Mouse (Mus musculus) CH12.LX (cell line): Measurements from ENCODE around the gene 9330182O14Rik. TPM values are rescaled to one million over a fixed set of nuclear protein-coding genes. Genes with fewer than 3 reads are reported as not detected.

Source experiments
- DNase-seq: peaks from one replicate; pipeline ENCODE4 v3.0.0-alpha.2; 2013; ENCODE audit errors: extremely low read depth
- H3K27ac ChIP-seq: 2 replicates; pipeline ENCODE4 v1.5.1; 2012; ENCODE audit warnings: low read depth, mild to moderate bottlenecking, control low read depth, moderate library complexity; ENCODE audit not compliant: insufficient read depth
- H3K27me3 ChIP-seq: replicated peaks from 2 replicates; pipeline ENCODE3; 2012; ENCODE audit warnings: inconsistent platforms
- H3K36me3 ChIP-seq, 2 experiments: replicated peaks in 1 of 2; 2 replicates each; pipeline versions ENCODE3 to v1.6.1; 2012; ENCODE audit warnings: inconsistent platforms in 1 of 2, low read length in 1 of 2, mild to moderate bottlenecking in 1 of 2, mixed read lengths in 1 of 2, moderate library complexity in 1 of 2; ENCODE audit not compliant: control insufficient read depth in 1 of 2, insufficient read depth in 1 of 2
- H3K4me1 ChIP-seq, 2 experiments: 2 replicates each; pipeline ENCODE4 v1.6.1; 2012; ENCODE audit warnings: inconsistent platforms in 1 of 2, moderate library complexity in 1 of 2; ENCODE audit not compliant: insufficient read depth in 2 of 2, control insufficient read depth in 1 of 2
- H3K4me2 ChIP-seq: 2 replicates; pipeline ENCODE4 v1.6.1; 2012; ENCODE audit warnings: low read depth, mild to moderate bottlenecking, control low read depth; ENCODE audit not compliant: poor library complexity, insufficient read depth, severe bottlenecking
- H3K4me3 ChIP-seq, 3 experiments: fragments of 150-350 bp in 1 of 3; sonication (generic) in 1 of 3; replicated peaks in 1 of 3; 2 replicates each; pipeline versions ENCODE3 to v1.5.1; 2011 to 2012; ENCODE audit warnings: low read depth in 2 of 3, low read length in 2 of 3, mild to moderate bottlenecking in 2 of 3, moderate library complexity in 2 of 3, control low read depth in 1 of 3, improper control_type of control experiment in 1 of 3, inconsistent platforms in 1 of 3, mixed read lengths in 1 of 3; ENCODE audit not compliant: poor library complexity in 1 of 3
- H3K79me2 ChIP-seq: replicated peaks from 2 replicates; pipeline ENCODE4 v1.6.1; 2012; ENCODE audit warnings: mild to moderate bottlenecking, moderate library complexity; ENCODE audit not compliant: control insufficient read depth, poor library complexity, insufficient read depth, severe bottlenecking; ENCODE audit errors: extremely low read depth
- H3K9ac ChIP-seq: 2 replicates; pipeline ENCODE4 v1.6.1; 2012; ENCODE audit warnings: low read depth, mild to moderate bottlenecking, control low read depth, moderate library complexity; ENCODE audit not compliant: insufficient read depth
- H3K9me3 ChIP-seq: replicated peaks from 2 replicates; pipeline ENCODE3; 2012; ENCODE audit warnings: low read length, inconsistent platforms, mixed read lengths
- E2F4 ChIP-seq: IDR thresholded peaks from 2 replicates; pipeline ENCODE4 v1.6.1; 2011; ENCODE audit warnings: low read depth, low read length, improper control_type of control experiment; ENCODE audit not compliant: insufficient replicate concordance
- ELF1 ChIP-seq: IDR thresholded peaks from 2 replicates; pipeline ENCODE4 v1.6.1; 2014; ENCODE audit warnings: low read depth, mild to moderate bottlenecking, inconsistent platforms, low read length, improper control_type of control experiment
- EP300 ChIP-seq: IDR thresholded peaks from 2 replicates; pipeline ENCODE4 v1.6.1; 2011; ENCODE audit warnings: low read length, improper control_type of control experiment
- ETS1 ChIP-seq: conservative IDR thresholded peaks from 2 replicates; pipeline ENCODE4 v1.6.1; 2012; ENCODE audit warnings: low read depth, mild to moderate bottlenecking, inconsistent platforms, low read length, improper control_type of control experiment, moderate library complexity
- IRF4 ChIP-seq: IDR thresholded peaks from 2 replicates; pipeline ENCODE4 v1.6.1; 2014; ENCODE audit warnings: low read depth, mild to moderate bottlenecking, inconsistent platforms, low read length, improper control_type of control experiment
- JUN ChIP-seq: IDR thresholded peaks from 2 replicates; pipeline ENCODE4 v1.6.1; 2011; ENCODE audit warnings: low read depth, mild to moderate bottlenecking, low read length, improper control_type of control experiment, moderate library complexity; ENCODE audit not compliant: insufficient read depth
- KAT2A ChIP-seq: IDR thresholded peaks from 2 replicates; pipeline ENCODE4 v1.6.1; 2012; ENCODE audit warnings: low read length, improper control_type of control experiment, inconsistent platforms; ENCODE audit not compliant: insufficient replicate concordance
- MAX ChIP-seq: IDR thresholded peaks from 2 replicates; pipeline ENCODE4 v1.6.1; 2011; ENCODE audit warnings: low read length, improper control_type of control experiment
- MEF2A ChIP-seq: IDR thresholded peaks from 2 replicates; pipeline ENCODE4 v1.6.1; 2014; ENCODE audit warnings: low read depth, mild to moderate bottlenecking, inconsistent platforms, low read length, improper control_type of control experiment, borderline replicate concordance
- MXI1 ChIP-seq: IDR thresholded peaks from 2 replicates; pipeline ENCODE4 v1.6.1; 2011; ENCODE audit warnings: mild to moderate bottlenecking, low read depth, low read length, improper control_type of control experiment
- NELFE ChIP-seq: IDR thresholded peaks from 2 replicates; pipeline ENCODE4 v1.6.1; 2011; ENCODE audit warnings: low read depth, low read length, improper control_type of control experiment
- PAX5 ChIP-seq: IDR thresholded peaks from 2 replicates; pipeline ENCODE4 v1.6.1; 2012; ENCODE audit warnings: low read length, inconsistent platforms, mixed read lengths
- POLR2A ChIP-seq: IDR thresholded peaks from 2 replicates; pipeline ENCODE4 v1.6.1; 2011; ENCODE audit warnings: low read depth, mild to moderate bottlenecking, improper control_type of control experiment, low read length
- RCOR1 ChIP-seq: conservative IDR thresholded peaks from 2 replicates; pipeline ENCODE4 v1.6.1; 2012; ENCODE audit warnings: low read depth, mild to moderate bottlenecking, inconsistent platforms, low read length, improper control_type of control experiment
- dilution Hi-C: fragments of 300-500 bp; cut with MboI; formaldehyde crosslinking; loops from 2 replicates; pipeline ENCODE4 v1.14.3; 2020; ENCODE audit warnings: low sequenced_read_pairs; ENCODE audit not compliant: extremely low pct_unique_long_range_greater_than_20kb, extremely low pct_ligation_motif_present
- in situ Hi-C: fragments of 300-500 bp; cut with MboI; formaldehyde crosslinking; loops from 3 replicates; pipeline ENCODE4 v1.14.3; 2019; ENCODE audit warnings: low sequenced_read_pairs, low pct_ligation_motif_present, low pct_unique_long_range_greater_than_20kb, mixed read lengths
- polyA plus RNA-seq: library from polyadenylated mRNA; unstranded; fragments of >175 nt; gene quantifications from 2 replicates; pipeline ENCODE4 v1.2.1, GENCODE M21; 2012; ENCODE audit warnings: low read depth; ENCODE audit not compliant: insufficient read length
- total RNA-seq, 2 experiments: library from RNA; depleted of rRNA; stranded (reverse); fragments of 300-350 nt in 1 of 2; fragments of >200 nt in 1 of 2; gene quantifications; 2 replicates each; pipeline ENCODE4 v1.2.3; 2012 to 2014

9330182O14Rik gene
- total and polyA plus RNA-seq, 3 experiments: not detected

DNA sequence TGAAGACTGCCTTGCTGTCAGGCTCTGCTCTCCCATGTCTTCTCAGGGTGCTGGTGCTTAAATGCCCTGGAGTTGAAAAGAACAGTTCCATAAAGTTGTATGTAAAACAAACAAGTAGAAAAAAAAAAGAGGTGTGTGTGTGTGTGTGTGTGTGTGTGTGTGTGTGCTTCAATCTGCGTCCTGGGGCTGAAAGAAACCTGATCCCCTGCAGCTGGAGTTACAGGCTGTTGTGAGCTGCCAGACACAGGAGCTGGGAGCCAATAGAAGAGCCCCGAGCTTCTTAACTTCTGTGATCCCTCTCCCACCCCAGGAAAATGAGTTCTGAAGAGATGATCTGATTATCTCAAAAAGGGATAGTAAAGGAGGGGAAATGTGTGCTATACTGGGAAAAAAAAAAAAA, 45.3 kb downstream of the 9330182O14Rik start:
- H3K36me3 ChIP-seq: no peaks in the 10 kb centered on the region
- no peaks in the 10 kb centered on the region for H3K4me1 ChIP-seq
- H3K27me3 ChIP-seq: no peaks in the 10 kb centered on the region
- no peak overlapping the region for H3K9ac ChIP-seq
- no peak for TF ChIP-seq POLR2A
- TF ChIP-seq ELF1: no peak
- no peak for TF ChIP-seq MXI1
- TF ChIP-seq JUN: no peak
- no peak for TF ChIP-seq ETS1
- H3K4me2 ChIP-seq: no peak overlapping the region
- dilution Hi-C loops: no loop called here
- H3K9me3 ChIP-seq: peaks cover 62% of the 10 kb centered on the region
- DNase-seq: no peak
- H3K4me3 ChIP-seq: no peak overlapping the region
- in situ Hi-C loops: no loop called here
- H3K79me2 ChIP-seq: no peaks in the 10 kb centered on the region
- no peak overlapping the region for H3K27ac ChIP-seq

- Histone ChIP-seq H3K4me1 (no peaks in the 10 kb centered on the region), H3K27me3 (no peaks in the 10 kb centered on the region), H3K9me3 (peaks cover 73% of the 10 kb centered on the region), H3K27ac (no peak overlapping the region), H3K79me2 (no peaks in the 10 kb centered on the region), H3K4me3 (no peak overlapping the region), H3K36me3 (no peaks in the 10 kb centered on the region), H3K4me2 (no peak overlapping the region), H3K9ac (no peak overlapping the region)
- TF ChIP-seq EP300: no peak
- no peak for TF ChIP-seq NELFE
- TF ChIP-seq KAT2A: no peak
- TF ChIP-seq RCOR1: no peak
- TF ChIP-seq POLR2A: no peak
- TF ChIP-seq MEF2A: no peak
- no peak for TF ChIP-seq IRF4
- TF ChIP-seq PAX5: no peak
- TF ChIP-seq ETS1: no peak
- no peak for TF ChIP-seq MAX
- no peak for TF ChIP-seq E2F4
- in situ Hi-C loops (no loop called here), dilution Hi-C loops (no loop called here)
- DNase-seq: no peak
Measured at GRCm38 (mm10) chr15:40187017-40187416, 52.9 kb downstream of the 9330182O14Rik start.
